8 mouse cellular contexts compared by ENCODE assay signal in the genomic region with DNA sequence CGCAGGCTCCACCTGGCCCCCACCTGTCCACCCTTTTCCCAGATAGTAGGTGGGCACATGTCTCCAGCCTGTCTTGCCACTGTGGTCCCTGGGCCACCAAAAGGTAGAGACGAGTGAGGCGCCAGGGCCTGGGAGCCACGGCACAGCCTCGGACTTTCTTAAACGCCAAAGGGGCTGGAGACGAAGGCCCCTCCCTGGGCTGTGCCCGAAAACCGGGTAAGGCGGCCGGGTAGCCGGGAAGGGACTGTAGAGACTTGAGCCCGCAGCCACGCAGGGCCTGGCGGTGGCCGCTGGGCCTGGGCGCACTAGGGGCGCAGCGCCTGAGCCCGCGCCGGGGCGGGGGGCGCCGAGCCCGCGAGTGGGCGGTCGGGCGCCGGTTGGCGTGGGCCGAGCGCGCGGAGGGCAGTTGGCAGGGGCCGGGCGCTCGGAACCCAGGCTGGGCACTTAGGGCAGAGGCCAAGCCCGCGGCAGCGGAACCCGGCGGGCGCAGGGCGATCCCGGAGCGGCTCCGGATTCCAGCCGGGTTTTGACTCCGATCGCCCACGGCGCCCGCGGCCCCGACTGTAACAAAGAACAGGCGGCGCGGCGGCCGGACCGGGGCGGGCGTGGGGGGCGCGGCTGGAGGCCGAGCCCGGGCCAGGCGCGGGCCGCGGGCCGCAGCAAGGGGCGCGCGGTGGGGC. TPM values are rescaled to one million over a fixed set of nuclear protein-coding genes. Genes with fewer than 3 reads are reported as not detected.
A peak's percentile ranks its signal among the peaks of the same experiment; 100 is the strongest.
DNase-seq lines count a peak whose midpoint lies in the region; ATAC-seq lines count a peak whose summit lies in the region.

No protein-coding gene starts in this region.

- peak overlapping the region; percentile 98 for H3K9ac ChIP-seq in hindbrain, embryonic 15.5 days

- peak overlapping the region; percentile 100 for H3K27ac ChIP-seq in hindbrain, embryonic 15.5 days (replicated peaks)

- DNase-seq in T-cell, adult 2 months (ENCODE audit: low spot score) = peak; percentile 83
- DNase-seq in cerebellum, postnatal 36 days = peak; percentile 89
- peak; percentile 84 to 86 for DNase-seq in frontal cortex, postnatal 36 days (ENCODE audit: low spot score in 2 of 2)
- DNase-seq in layer of hippocampus, postnatal 36 days = peak; percentile 85 to 86
- peak; percentile 90 for DNase-seq in lung, postnatal 25 days (ENCODE audit: low spot score)
- DNase-seq in retina, adult 2 months (ENCODE audit: low read depth, low spot score) = peak; percentile 65
- DNase-seq in thymus, postnatal 25 days = peak; percentile 91

- H3K4me1 ChIP-seq in hindbrain, embryonic 15.5 days (replicated peaks) = peaks cover 26% of the 10 kb centered on the region

- H3K9me3 ChIP-seq in hindbrain, embryonic 15.5 days = no peaks in the 10 kb centered on the region

- H3K4me2 ChIP-seq in hindbrain, embryonic 15.5 days = peak overlapping the region; percentile 83

- H3K27me3 ChIP-seq in hindbrain, embryonic 15.5 days = no peaks in the 10 kb centered on the region

- H3K36me3 ChIP-seq in hindbrain, embryonic 15.5 days = no peaks in the 10 kb centered on the region

- WGBS in hindbrain, embryonic 15.5 days = 1% methylated on average over 71 of the region's 77 CpGs

- ATAC-seq in hindbrain, embryonic 15.5 days (ENCODE audit: low FRiP score, low read depth) = peak; percentile 87

- peak overlapping the region; percentile 94 for H3K4me3 ChIP-seq in hindbrain, embryonic 15.5 days

RNA-seq across cellular contexts. Expression of a gene that starts 0.4 kb away (rescaled TPM):
- 10.4 TPM in 2 replicates for polyA plus RNA-seq in hindbrain, embryonic 15.5 days (2015; fragmentation: Nextera tagmentation; extraction: Ambion mirVana)
- total RNA-seq in layer of hippocampus, postnatal 36 days (2021) = 10 to 100 TPM; 26.9 to 29.1 TPM

Comparison
In these comparisons a context has a peak if more than half of its experiments do, and no peak if none do; other contexts are left out.
1. Peak in every context shown above with its lines: DNase-seq, ATAC-seq, H3K4me3 ChIP-seq and H3K27ac ChIP-seq.